Mouse (Mus musculus) MEL (cell line): ENCODE measurements at regions not wholly inside any gene's neighbourhood (a gene's known extent, or its start where the extent isn't known, plus 50 kb on each side); places are given as distances from the start of the nearest gene placed in this dataset.

Experiments used
- DNase-seq: peaks from one replicate; pipeline ENCODE4 v3.0.0; 2011; ENCODE audit warnings: low read depth, low spot score
- H3K27ac ChIP-seq: 2 replicates; pipeline ENCODE4 v1.5.1; 2012; ENCODE audit warnings: low read depth, mild to moderate bottlenecking, control low read depth, low read length, moderate library complexity; ENCODE audit not compliant: control insufficient read depth
- H3K27me3 ChIP-seq, 2 experiments: fragments of 150-350 bp in 1 of 2; sonication (generic) in 1 of 2; 2 replicates each; pipeline ENCODE4 v1.6.1; 2012; ENCODE audit warnings: low read length in 2 of 2, mild to moderate bottlenecking in 2 of 2, improper control_type of control experiment in 1 of 2, moderate library complexity in 1 of 2; ENCODE audit not compliant: insufficient read depth in 2 of 2, control insufficient read depth in 1 of 2
- H3K36me3 ChIP-seq, 2 experiments: 2 replicates each; pipeline ENCODE4 v1.6.1; 2012 to 2014; ENCODE audit warnings: low read length in 2 of 2, improper control_type of control experiment in 1 of 2, inconsistent platforms in 1 of 2, mild to moderate bottlenecking in 1 of 2; ENCODE audit not compliant: insufficient read depth in 2 of 2, control insufficient read depth in 1 of 2
- H3K4me1 ChIP-seq, 2 experiments: fragments of 150-350 bp in 1 of 2; sonication (generic) in 1 of 2; 2 replicates each; pipeline ENCODE4 v1.6.1; 2012; ENCODE audit warnings: low read length in 2 of 2, improper control_type of control experiment in 1 of 2, mild to moderate bottlenecking in 1 of 2; ENCODE audit not compliant: insufficient read depth in 2 of 2, control insufficient read depth in 1 of 2
- H3K4me3 ChIP-seq, 2 experiments: fragments of 150-350 bp in 1 of 2; sonication (generic) in 1 of 2; 2 replicates each; pipeline ENCODE4 v1.5.1; 2012; ENCODE audit warnings: low read depth in 2 of 2, low read length in 2 of 2, mild to moderate bottlenecking in 2 of 2, moderate library complexity in 2 of 2, control low read depth in 1 of 2, improper control_type of control experiment in 1 of 2; ENCODE audit not compliant: control insufficient read depth in 1 of 2, insufficient read depth in 1 of 2
- H3K79me2 ChIP-seq: 2 replicates; pipeline ENCODE4 v1.6.1; 2012; ENCODE audit warnings: mild to moderate bottlenecking, low read length, moderate library complexity; ENCODE audit not compliant: control insufficient read depth, poor library complexity, insufficient read depth
- H3K9ac ChIP-seq: 2 replicates; pipeline ENCODE4 v1.6.1; 2012; ENCODE audit warnings: low read depth, mild to moderate bottlenecking, control low read depth, low read length, moderate library complexity; ENCODE audit not compliant: control insufficient read depth, poor library complexity, severe bottlenecking
- H3K9me3 ChIP-seq: fragments of 150-350 bp; sonication (generic); replicated peaks from 2 replicates; pipeline ENCODE4 v1.6.1; 2012; ENCODE audit warnings: mild to moderate bottlenecking, low read length, improper control_type of control experiment, moderate library complexity; ENCODE audit not compliant: insufficient read depth
- BHLHE40 ChIP-seq: IDR thresholded peaks from 2 replicates; pipeline ENCODE4 v1.6.1; 2012; ENCODE audit warnings: low read depth, mild to moderate bottlenecking, inconsistent platforms, low read length, improper control_type of control experiment, borderline replicate concordance
- CHD1 ChIP-seq: IDR thresholded peaks from 2 replicates; pipeline ENCODE4 v1.6.1; 2012; ENCODE audit warnings: low read depth, mild to moderate bottlenecking, inconsistent platforms, low read length, improper control_type of control experiment
- CHD2 ChIP-seq: IDR thresholded peaks from 2 replicates; pipeline ENCODE4 v1.6.1; 2011; ENCODE audit warnings: low read length, improper control_type of control experiment
- CTCF ChIP-seq, 3 experiments: IDR thresholded peaks in 2 of 3; conservative IDR thresholded peaks in 1 of 3; 2 replicates each; pipeline ENCODE4 v1.5.1; 2011 to 2012; ENCODE audit warnings: low read length in 3 of 3, low read depth in 2 of 3, mild to moderate bottlenecking in 2 of 3, improper control_type of control experiment in 1 of 3, inconsistent platforms in 1 of 3, mixed read lengths in 1 of 3, moderate library complexity in 1 of 3; ENCODE audit not compliant: control insufficient read depth in 1 of 3, insufficient read depth in 1 of 3, poor library complexity in 1 of 3, severe bottlenecking in 1 of 3
- E2F4 ChIP-seq: IDR thresholded peaks from 2 replicates; pipeline ENCODE4 v1.6.1; 2011; ENCODE audit warnings: low read depth, low read length, improper control_type of control experiment, borderline replicate concordance
- EP300 ChIP-seq, 2 experiments: IDR thresholded peaks; 2 replicates each; pipeline ENCODE4 v1.6.1; 2011; ENCODE audit warnings: improper control_type of control experiment in 2 of 2, low read length in 2 of 2, low read depth in 1 of 2, mild to moderate bottlenecking in 1 of 2
- ETS1 ChIP-seq: IDR thresholded peaks from 2 replicates; pipeline ENCODE4 v1.6.1; 2012; ENCODE audit warnings: low read depth, mild to moderate bottlenecking, inconsistent platforms, low read length, improper control_type of control experiment, moderate library complexity
- GABPA ChIP-seq: IDR thresholded peaks from 2 replicates; pipeline ENCODE4 v1.6.1; 2012; ENCODE audit warnings: low read depth, mild to moderate bottlenecking, inconsistent platforms, low read length, improper control_type of control experiment, moderate library complexity
- GATA1 ChIP-seq: IDR thresholded peaks from 2 replicates; pipeline ENCODE4 v1.6.1; 2011; ENCODE audit warnings: low read depth, low read length, improper control_type of control experiment
- JUND ChIP-seq: IDR thresholded peaks from 2 replicates; pipeline ENCODE4 v1.6.1; 2011; ENCODE audit warnings: low read depth, mild to moderate bottlenecking, improper control_type of control experiment, low read length
- KAT2A ChIP-seq: conservative IDR thresholded peaks from 2 replicates; pipeline ENCODE4 v1.6.1; 2012; ENCODE audit warnings: low read depth, low read length, improper control_type of control experiment, inconsistent platforms
- MAFK ChIP-seq: IDR thresholded peaks from 2 replicates; pipeline ENCODE4 v1.6.1; 2011; ENCODE audit warnings: low read depth, mild to moderate bottlenecking, low read length, improper control_type of control experiment, borderline replicate concordance
- MAX ChIP-seq: IDR thresholded peaks from 2 replicates; pipeline ENCODE4 v1.6.1; 2011; ENCODE audit warnings: low read length, improper control_type of control experiment
- MYC ChIP-seq: IDR thresholded peaks from 2 replicates; pipeline ENCODE4 v1.6.1; 2011; ENCODE audit warnings: low read depth, mild to moderate bottlenecking, low read length, improper control_type of control experiment, moderate library complexity
- NELFE ChIP-seq: IDR thresholded peaks from 2 replicates; pipeline ENCODE4 v1.6.1; 2011; ENCODE audit warnings: low read depth, low read length, improper control_type of control experiment
- NRF1 ChIP-seq: IDR thresholded peaks from 2 replicates; pipeline ENCODE4 v1.6.1; 2014; ENCODE audit warnings: low read depth, mild to moderate bottlenecking, inconsistent platforms, low read length, improper control_type of control experiment, moderate library complexity; ENCODE audit not compliant: poor library complexity, insufficient read depth, severe bottlenecking
- POLR2A ChIP-seq, 2 experiments: IDR thresholded peaks; 2 replicates each; pipeline ENCODE4 v1.6.1; 2011 to 2012; ENCODE audit warnings: low read length in 2 of 2, mild to moderate bottlenecking in 2 of 2, control low read depth in 1 of 2, improper control_type of control experiment in 1 of 2, low read depth in 1 of 2, moderate library complexity in 1 of 2; ENCODE audit not compliant: control insufficient read depth in 1 of 2, insufficient read depth in 1 of 2, poor library complexity in 1 of 2
- POLR2AphosphoS5 ChIP-seq: IDR thresholded peaks from 2 replicates; pipeline ENCODE4 v1.6.1; 2012; ENCODE audit warnings: low read depth, borderline replicate concordance, mild to moderate bottlenecking, inconsistent platforms, low read length, moderate library complexity, mixed read lengths
- RAD21 ChIP-seq: IDR thresholded peaks from 2 replicates; pipeline ENCODE4 v1.6.1; 2011; ENCODE audit warnings: mild to moderate bottlenecking, low read depth, low read length, improper control_type of control experiment
- SIN3A ChIP-seq: IDR thresholded peaks from 2 replicates; pipeline ENCODE4 v1.6.1; 2012; ENCODE audit warnings: low read length, improper control_type of control experiment, inconsistent platforms
- SMC3 ChIP-seq: IDR thresholded peaks from 2 replicates; pipeline ENCODE4 v1.6.1; 2011; ENCODE audit warnings: low read depth, low read length, improper control_type of control experiment
- TAL1 ChIP-seq: IDR thresholded peaks from 2 replicates; pipeline ENCODE4 v1.6.1; 2012; ENCODE audit warnings: mild to moderate bottlenecking, inconsistent platforms, low read length, moderate library complexity, mixed read lengths
- TCF12 ChIP-seq: IDR thresholded peaks from 2 replicates; pipeline ENCODE4 v1.6.1; 2014; ENCODE audit warnings: low read depth, mild to moderate bottlenecking, inconsistent platforms, low read length, improper control_type of control experiment, moderate library complexity
- UBTF ChIP-seq: IDR thresholded peaks from 2 replicates; pipeline ENCODE4 v1.6.1; 2012; ENCODE audit warnings: low read depth, mild to moderate bottlenecking, inconsistent platforms, low read length, improper control_type of control experiment, moderate library complexity, borderline replicate concordance; ENCODE audit not compliant: insufficient read depth
- USF1 ChIP-seq: IDR thresholded peaks from 2 replicates; pipeline ENCODE4 v1.6.1; 2014; ENCODE audit warnings: low read depth, mild to moderate bottlenecking, inconsistent platforms, low read length, improper control_type of control experiment, moderate library complexity
- ZC3H11A ChIP-seq: IDR thresholded peaks from 2 replicates; pipeline ENCODE4 v1.6.1; 2012; ENCODE audit warnings: low read depth, mild to moderate bottlenecking, inconsistent platforms, low read length, improper control_type of control experiment
- ZMIZ1 ChIP-seq: IDR thresholded peaks from 2 replicates; pipeline ENCODE4 v1.6.1; 2012; ENCODE audit warnings: low read depth, mild to moderate bottlenecking, inconsistent platforms, low read length, improper control_type of control experiment, moderate library complexity

- Histone ChIP-seq H3K27me3 (no peaks in the 10 kb centered on the region), H3K9ac (no peak overlapping the region), H3K4me1 (no peaks in the 10 kb centered on the region), H3K79me2 (no peaks in the 10 kb centered on the region), H3K27ac (no peak overlapping the region), H3K4me3 (no peak overlapping the region), H3K36me3 (no peaks in the 10 kb centered on the region), H3K9me3 (no peaks in the 10 kb centered on the region)
- DNase-seq: peak; percentile 23
- TF ChIP-seq SMC3 (no peak), POLR2A (IDR thresholded peaks at IDR 0.05; ENCODE audit: control insufficient read depth in 1 of 2, insufficient read depth in 1 of 2, low read depth in 1 of 2, low read length in 2 of 2, poor library complexity in 1 of 2) (no peak), CHD2 (no peak), GATA1 (no peak), CHD1 (no peak), NELFE (no peak), NRF1 (no peak), ZC3H11A (no peak), TCF12 (no peak), MAX (no peak), JUND (no peak), USF1 (no peak), MAFK (no peak), KAT2A (no peak), MYC (no peak)
Measured at GRCm38 (mm10) chr3:124217131-124217530, 103.5 kb upstream of the Tram1l1 start.

GRCm38 (mm10) chr3:124225982-124226381 is 94.7 kb upstream of the Tram1l1 start:
- DNase-seq: peak; percentile 42
- H3K9me3 ChIP-seq: no peaks in the 10 kb centered on the region
- H3K36me3 ChIP-seq: no peaks in the 10 kb centered on the region
- no peaks in the 10 kb centered on the region for H3K79me2 ChIP-seq
- H3K27ac ChIP-seq: no peak overlapping the region
- H3K4me3 ChIP-seq: no peak overlapping the region
- TF ChIP-seq EP300 (IDR thresholded peaks at IDR 0.05; ENCODE audit: low read depth in 1 of 2, low read length in 2 of 2) (no peak), NRF1 (no peak), UBTF (no peak), POLR2AphosphoS5 (no peak), CTCF (IDR thresholded peaks at IDR 0.05 in 2 of 3, conservative IDR thresholded peaks at IDR 0.05 in 1 of 3; ENCODE audit: control insufficient read depth in 1 of 3, insufficient read depth in 1 of 3, low read depth in 2 of 3, low read length in 3 of 3, poor library complexity in 1 of 3, severe bottlenecking in 1 of 3) (peak; percentile 46 to 59 (median 53)), RAD21 (peak; percentile 45), SMC3 (peak; percentile 68), ZC3H11A (peak; percentile 38), BHLHE40 (no peak), ETS1 (no peak), E2F4 (no peak), CHD1 (no peak), GABPA (no peak), SIN3A (no peak), ZMIZ1 (no peak), TCF12 (no peak), TAL1 (no peak)
- TF ChIP-seq, all 39 proteins: peak for 4
- Histone ChIP-seq H3K4me1 (no peaks in the 10 kb centered on the region), H3K9ac (no peak overlapping the region), H3K27me3 (no peaks in the 10 kb centered on the region)
